Mouse (Mus musculus) urinary bladder, postnatal 4 days (tissue): ENCODE measurements around the gene Ryr2.

Experiments used
- DNase-seq, 2 experiments: peaks; one replicate each; pipeline ENCODE4 v3.0.0; 2021 to 2022; ENCODE audit warnings: low spot score in 2 of 2

Gene Ryr2

DNA sequence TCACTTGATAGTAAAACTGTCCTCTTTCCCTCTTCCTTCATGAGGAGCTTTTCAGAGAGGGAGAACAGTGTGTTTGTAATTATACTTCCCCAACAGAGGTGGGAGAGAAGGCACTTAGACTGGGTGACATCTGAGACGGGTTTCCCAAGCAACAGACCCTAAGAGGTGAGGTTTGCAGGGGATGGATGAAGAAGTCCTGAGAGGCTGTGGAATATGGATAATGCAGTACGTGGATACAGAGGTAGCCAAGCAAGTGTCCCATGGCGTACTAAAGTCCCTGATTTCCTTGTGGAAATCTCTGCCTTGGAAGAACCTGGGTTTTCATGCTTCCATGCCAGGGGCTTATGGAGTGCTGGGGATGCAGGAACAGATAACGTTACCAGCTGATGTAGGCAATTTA is 69.5 kb downstream of the Ryr2 start:
- no peak for DNase-seq

DNA sequence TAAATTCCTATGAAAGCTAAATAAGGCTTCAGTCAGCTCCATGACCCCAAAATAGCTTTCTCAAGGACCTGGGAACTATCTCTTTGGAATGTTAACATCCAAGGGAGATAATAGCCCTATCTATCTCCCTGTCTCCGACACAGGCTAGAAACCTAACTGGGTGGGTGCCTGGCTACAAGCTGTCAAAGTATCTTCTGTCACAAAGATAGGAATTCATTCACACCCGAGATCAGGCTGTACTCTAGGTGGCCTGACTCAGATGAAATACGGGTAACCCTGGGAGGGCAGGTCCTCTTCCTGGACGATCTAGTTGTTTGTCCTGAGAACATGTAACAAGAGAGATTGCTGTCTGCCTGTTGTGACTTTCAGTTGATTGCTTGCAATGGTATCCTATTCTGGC is 69.9 kb downstream of the Ryr2 start:
- no peak for DNase-seq

- DNase-seq = no peak
Observed at GRCm38 (mm10) chr13:12033914-12034313, 72.8 kb downstream of the Ryr2 start.

DNA sequence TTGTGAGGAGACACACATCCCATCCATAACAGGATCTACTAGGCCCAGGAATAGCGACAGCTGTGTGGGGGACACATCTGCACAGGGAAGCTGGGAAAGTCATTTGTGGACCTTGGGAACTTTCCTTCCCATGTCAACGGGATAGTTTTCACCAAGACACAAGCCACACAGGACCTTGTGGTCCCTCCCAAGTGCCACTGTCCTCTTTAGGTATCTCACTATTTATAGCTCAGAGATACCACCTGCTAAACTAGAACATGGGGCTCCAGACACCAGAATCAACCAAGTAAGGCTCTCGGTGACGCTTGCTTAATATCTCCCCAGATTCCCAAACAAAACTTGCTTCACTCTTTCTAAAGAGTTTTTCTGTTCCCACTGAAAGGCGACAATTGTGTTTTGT is 73.5 kb downstream of the Ryr2 start:
- no peak for DNase-seq

GRCm38 (mm10) chr13:12029841-12030240 is 76.9 kb downstream of the Ryr2 start:
- DNase-seq = no peak

DNA sequence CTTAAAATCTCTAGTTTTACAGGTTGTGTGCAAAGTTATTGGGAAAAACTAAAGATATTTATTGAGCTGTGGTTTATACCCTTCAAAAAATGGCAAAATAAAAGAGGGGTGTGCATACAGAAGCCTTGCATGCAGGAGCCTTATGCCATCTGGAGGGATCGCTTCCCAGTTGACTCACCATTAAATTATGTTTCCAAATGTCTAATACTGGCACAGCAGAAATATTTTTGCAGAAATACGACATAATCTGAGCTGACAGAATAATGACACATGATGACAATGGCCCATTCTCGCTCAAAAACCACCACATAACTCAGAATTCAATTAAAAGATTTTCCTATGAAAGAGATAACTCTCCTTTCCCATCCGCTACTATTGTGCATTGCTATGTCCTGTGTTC is 77.4 kb downstream of the Ryr2 start:
- no peak for DNase-seq

DNA sequence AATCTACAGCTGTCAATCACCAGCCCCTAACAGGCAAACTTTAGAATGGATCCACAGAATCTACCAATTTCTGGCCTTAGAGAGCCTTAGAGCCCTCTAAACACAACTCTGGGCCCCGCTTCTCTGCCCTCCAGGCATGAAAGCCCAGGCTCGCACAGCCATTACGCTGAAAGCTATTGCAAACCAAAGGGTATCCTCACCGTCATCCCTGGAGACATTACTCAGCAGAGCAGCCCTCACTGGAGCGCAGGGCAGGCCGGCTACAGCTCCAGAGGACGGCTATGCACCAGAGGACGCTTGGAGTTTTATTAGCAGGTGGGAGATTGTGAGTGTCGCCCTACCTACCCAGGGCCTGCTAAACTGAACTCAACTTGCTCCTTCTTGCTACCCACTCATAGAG is 88.7 kb downstream of the Ryr2 start:
- DNase-seq = no peak

- DNase-seq = no peak
Observed at GRCm38 (mm10) chr13:12013986-12014385, 92.8 kb downstream of the Ryr2 start.

GRCm38 (mm10) chr13:12008995-12009689 is 97.6 kb downstream of the Ryr2 start:
- DNase-seq = no peak

DNA sequence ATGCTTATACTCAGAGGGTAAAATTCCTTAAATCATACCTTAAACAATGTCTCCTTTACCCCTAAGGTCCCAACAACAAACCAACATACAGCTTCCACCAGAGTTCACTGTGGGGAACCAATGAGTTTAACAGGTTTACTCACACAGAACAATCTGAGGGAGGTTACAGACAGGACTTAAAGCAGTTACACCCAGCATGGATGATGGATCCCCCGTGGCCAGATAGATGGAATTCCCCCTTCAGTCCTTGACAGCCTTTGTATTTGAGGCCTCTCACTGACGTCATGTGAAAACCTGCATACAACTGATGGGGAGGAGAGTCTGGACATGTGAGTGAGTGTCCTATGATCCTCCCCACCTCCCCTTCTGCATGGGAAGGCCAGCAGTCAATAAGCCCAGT is 99.2 kb downstream of the Ryr2 start:
- DNase-seq = no peak

DNA sequence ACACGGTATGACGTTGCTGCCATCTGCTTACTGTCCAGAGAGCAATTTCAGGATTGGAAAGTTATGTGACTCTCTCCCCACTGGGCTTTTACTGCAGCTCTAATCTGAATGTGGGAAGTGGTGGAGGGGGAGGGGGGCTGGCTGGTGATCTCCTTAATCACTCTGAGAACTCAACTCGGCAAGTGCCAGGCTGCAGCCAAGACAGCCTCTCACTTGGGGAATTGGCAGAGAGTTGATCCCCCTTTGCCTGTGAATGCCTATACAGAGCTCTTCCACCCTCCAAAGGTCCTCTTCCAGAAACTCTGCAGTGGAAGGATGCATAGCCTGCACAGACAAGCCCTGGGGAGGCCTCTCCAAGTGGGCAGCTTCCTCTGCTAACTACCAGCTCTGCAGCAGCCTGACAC is 104.9 kb downstream of the Ryr2 start:
- DNase-seq = no peak

- no peak for DNase-seq
Observed at GRCm38 (mm10) chr13:11999851-12000250, 106.9 kb downstream of the Ryr2 start.

GRCm38 (mm10) chr13:11997366-11997765 is 109.4 kb downstream of the Ryr2 start:
- no peak for DNase-seq

DNA sequence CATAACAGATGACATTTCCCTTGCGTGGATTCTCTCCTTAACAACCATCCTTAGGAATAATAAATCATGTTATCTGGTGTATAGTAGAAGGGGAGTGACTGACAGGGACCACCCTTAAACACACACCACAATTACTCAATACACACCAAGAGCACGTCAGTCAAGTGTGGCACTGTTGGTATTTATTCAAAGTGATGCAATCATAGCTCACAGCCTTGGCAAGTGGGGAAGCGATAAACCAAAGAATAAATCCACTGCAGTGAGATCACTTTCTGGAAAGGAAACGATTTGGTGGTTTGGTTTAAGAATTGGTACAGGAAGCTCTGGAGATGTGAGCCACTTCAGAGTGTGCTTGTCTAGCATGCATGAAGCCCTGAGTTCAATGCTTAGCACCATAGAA is 119.2 kb downstream of the Ryr2 start:
- DNase-seq = no peak

- DNase-seq = no peak
Observed at GRCm38 (mm10) chr13:11985056-11985455, 121.7 kb downstream of the Ryr2 start.

GRCm38 (mm10) chr13:11978997-11979396 is 127.7 kb downstream of the Ryr2 start:
- DNase-seq = no peak

- no peak for DNase-seq
Observed at GRCm38 (mm10) chr13:11978359-11978758, 128.4 kb downstream of the Ryr2 start.

GRCm38 (mm10) chr13:11977606-11978005 is 129.1 kb downstream of the Ryr2 start:
- no peak for DNase-seq

DNA sequence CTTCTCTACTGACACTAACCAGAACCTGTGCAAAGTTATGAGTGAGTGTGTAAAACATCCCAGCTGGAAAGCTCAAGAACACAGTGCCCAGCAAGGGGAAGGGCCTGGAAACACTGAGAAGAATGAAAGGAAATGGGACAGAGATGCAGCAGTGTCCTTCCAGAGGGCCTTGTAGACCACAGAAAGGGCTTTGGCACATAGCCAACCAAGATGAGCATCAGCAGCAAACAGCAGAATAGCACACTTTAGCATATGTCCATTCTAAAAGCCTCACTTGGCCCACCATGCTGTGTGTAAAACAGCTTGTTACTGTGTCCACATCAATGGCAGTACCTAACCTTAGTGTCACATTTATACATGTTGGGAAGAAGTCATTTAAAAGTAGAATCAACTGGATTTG is 142.4 kb downstream of the Ryr2 start:
- no peak for DNase-seq

DNA sequence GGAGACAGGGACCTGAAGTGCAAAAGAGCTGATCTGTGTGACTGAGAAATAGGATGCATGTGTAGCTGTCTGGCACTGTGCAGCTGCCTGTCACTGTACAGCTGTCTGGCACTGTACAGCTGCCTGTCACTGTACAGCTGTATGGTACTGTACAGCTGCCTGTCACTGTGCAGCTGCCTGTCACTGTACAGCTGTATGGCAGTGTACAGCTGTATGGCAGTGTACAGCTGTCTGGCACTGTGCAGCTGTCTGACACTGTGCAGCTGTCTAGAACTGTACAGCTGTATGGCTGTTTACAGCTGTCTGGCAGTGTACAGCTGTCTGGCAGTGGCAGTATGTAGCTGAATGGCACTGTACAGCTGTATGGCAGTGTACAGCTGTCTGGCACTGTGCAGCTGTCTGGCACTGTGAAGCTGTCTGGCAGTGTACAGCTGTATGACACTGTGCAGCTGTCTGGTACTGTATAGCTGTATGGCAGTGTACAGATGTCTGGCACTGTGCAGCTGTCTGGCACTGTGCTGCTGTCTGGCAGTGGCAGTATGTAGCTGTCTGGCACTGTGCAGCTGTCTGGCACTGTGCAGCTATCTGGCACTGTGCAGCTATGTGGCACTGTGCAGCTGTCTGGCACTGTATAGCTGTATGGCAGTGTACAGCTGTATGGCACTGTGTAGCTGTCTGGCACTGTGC is 147.1 kb downstream of the Ryr2 start:
- DNase-seq = no peak

GRCm38 (mm10) chr13:11958854-11959253 is 147.9 kb downstream of the Ryr2 start:
- no peak for DNase-seq

DNA sequence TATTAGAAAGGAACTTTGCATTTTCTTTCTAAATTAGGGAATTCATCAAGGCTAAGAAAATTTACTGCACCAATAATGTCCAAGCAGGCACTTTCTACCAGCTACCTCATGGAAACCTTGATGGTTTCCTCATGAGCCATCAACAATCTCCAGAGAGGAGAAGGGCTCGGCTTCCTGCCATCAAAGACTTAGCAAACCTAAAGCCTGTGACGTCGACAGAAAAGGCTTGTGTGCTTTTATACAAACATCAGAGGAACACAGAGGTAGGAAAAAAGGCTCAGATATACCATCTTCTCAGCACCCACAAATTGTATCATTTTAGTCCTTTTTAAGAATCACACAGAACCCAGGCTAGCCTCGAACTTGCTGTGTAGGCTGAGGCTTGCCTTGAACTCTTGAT is 148.5 kb downstream of the Ryr2 start:
- no peak for DNase-seq

DNA sequence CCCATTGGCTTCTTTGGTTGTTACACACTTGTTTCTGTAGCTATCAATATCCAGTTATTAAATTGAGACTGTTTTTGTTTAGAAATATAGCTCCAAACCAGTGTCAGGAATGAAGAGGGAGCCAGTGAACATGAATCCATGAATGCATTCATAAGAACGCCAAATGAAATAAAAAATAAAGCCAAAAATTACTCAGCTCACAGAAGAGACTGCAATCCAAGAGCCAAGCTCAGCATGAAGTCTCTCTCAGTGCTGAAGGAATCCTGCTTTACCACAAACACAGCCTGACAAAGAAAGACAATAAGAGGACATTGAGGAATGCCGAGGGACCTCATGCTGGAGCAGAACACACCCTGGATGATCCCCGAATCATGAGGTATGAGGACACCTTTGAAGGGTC is 154.8 kb downstream of the Ryr2 start:
- DNase-seq = no peak

DNA sequence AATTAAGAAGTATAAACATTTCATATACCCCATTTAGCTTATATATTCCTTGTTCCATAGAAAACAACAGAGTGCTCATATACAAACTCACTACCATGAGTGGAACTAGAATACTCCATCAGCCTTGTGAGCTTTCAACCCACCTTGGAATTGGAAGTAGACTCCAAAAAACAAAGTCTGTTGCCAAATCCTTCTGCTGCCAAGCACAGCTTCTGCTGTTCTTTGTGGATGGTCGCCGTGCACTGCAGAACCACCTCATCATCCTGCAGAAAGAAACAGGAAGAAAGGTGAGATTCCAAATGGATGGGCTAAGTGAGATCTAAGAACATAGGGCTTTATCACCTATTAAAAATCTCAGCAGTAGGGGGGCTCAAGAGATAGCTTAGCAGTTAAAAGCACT is 161.0 kb downstream of the Ryr2 start:
- no peak for DNase-seq
